Mouse (Mus musculus) lung, adult 10 weeks (tissue): ENCODE data around the gene F11. TPM values are rescaled to one million over a fixed set of nuclear protein-coding genes. Genes with fewer than 3 reads are reported as not detected.

Experiments used
- polyA plus RNA-seq: library from polyadenylated mRNA; stranded (reverse); fragments of 350-450 nt; fragmentation: Illumina TruSeq; extraction: RNeasy Lipid Tissue Mini Kit (QIAGEN cat#74804); gene quantifications from one replicate; pipeline ENCODE4 v1.2.3, GENCODE M21; 2014; ENCODE audit warnings: low read depth, low replicate concordance; ENCODE audit not compliant: insufficient read depth

The F11 gene
- not detected for polyA plus RNA-seq

GRCm38 (mm10) chr8:45261920-45262319, at the start of gene F11:
F11 (minus strand) TSS chr8:45262031.

GRCm38 (mm10) chr8:45308366-45308765, 46.5 kb upstream of the F11 start, which contains the start of gene Gm45753:
Gm45753 (minus strand) TSS chr8:45308466.

GRCm38 (mm10) chr8:45294687-45295086, 32.9 kb upstream of the F11 start, which contains the start of gene Klkb1:
Klkb1 (minus strand) TSS chr8:45294859.

Other genes starting within 250 kb of the F11 start
- gene Mtnr1a, start 192.9 kb downstream of the F11 start, polyA plus RNA-seq, result not detected
- 0.17 TPM for gene Klkb1, start 32.8 kb upstream of the F11 start, polyA plus RNA-seq
- gene Gm45753, start 46.4 kb upstream of the F11 start, polyA plus RNA-seq, result not detected
- gene Cyp4v3, start 71.2 kb upstream of the F11 start, polyA plus RNA-seq, result 19.6 TPM
- 8.5 TPM for gene Fam149a, start 120.3 kb upstream of the F11 start, polyA plus RNA-seq
- gene Tlr3, start 149.0 kb upstream of the F11 start, polyA plus RNA-seq, result 6.3 TPM
- gene Sorbs2, start 245.8 kb upstream of the F11 start, polyA plus RNA-seq, result 2.3 TPM